Mouse (Mus musculus) heart, adult 2 months (tissue): Measurements from ENCODE around the gene Chd8. TPM values are rescaled to one million over a fixed set of nuclear protein-coding genes. Genes with fewer than 3 reads are reported as not detected.

ENCODE experiments used
- DNase-seq, 2 experiments: peaks; one replicate each; pipeline ENCODE4 v3.0.0; 2021
- H3K27ac ChIP-seq: fragments of 200-600 bp; 2 replicates; pipeline ENCODE4 v1.8.1; 2022
- H3K27me3 ChIP-seq: fragments of 200-500 bp; 2 replicates; pipeline ENCODE4 v1.6.1; 2012; ENCODE audit warnings: mild to moderate bottlenecking, low read length, inconsistent platforms, mixed read lengths; ENCODE audit not compliant: control insufficient read depth, insufficient read depth
- H3K36me3 ChIP-seq: fragments of 200-500 bp; 2 replicates; pipeline ENCODE4 v1.6.1; 2012; ENCODE audit warnings: low read length, inconsistent platforms; ENCODE audit not compliant: control insufficient read depth, insufficient read depth
- H3K4me1 ChIP-seq: fragments of 200-500 bp; 2 replicates; pipeline ENCODE4 v1.6.1; 2011; ENCODE audit warnings: low read length; ENCODE audit not compliant: control insufficient read depth, insufficient read depth
- H3K4me3 ChIP-seq: fragments of 200-600 bp; 2 replicates; pipeline ENCODE4 v1.8.1; 2022
- H3K79me2 ChIP-seq: fragments of 200-500 bp; replicated peaks from 2 replicates; pipeline ENCODE4 v1.6.1; 2012; ENCODE audit warnings: mild to moderate bottlenecking, inconsistent platforms, low read length, moderate library complexity, mixed read lengths; ENCODE audit not compliant: control insufficient read depth, insufficient read depth
- H3K9ac ChIP-seq: fragments of 200-500 bp; 2 replicates; pipeline ENCODE4 v1.6.1; 2012; ENCODE audit warnings: low read depth, mild to moderate bottlenecking, control low read depth, inconsistent platforms, low read length, mixed read lengths
- CTCF ChIP-seq: fragments of 200-600 bp; IDR thresholded peaks from 2 replicates; pipeline ENCODE4 v1.8.1; 2022; ENCODE audit warnings: antibody characterized with exemption, mild to moderate bottlenecking, moderate library complexity
- EP300 ChIP-seq: fragments of 200-500 bp; IDR thresholded peaks from 2 replicates; pipeline ENCODE4 v1.6.1; 2011; ENCODE audit warnings: low read depth, low read length, control low read depth; ENCODE audit not compliant: insufficient read depth
- POLR2A ChIP-seq: fragments of 200-500 bp; IDR thresholded peaks from 2 replicates; pipeline ENCODE4 v1.6.1; 2011; ENCODE audit warnings: mild to moderate bottlenecking, low read depth, low read length, control low read depth; ENCODE audit not compliant: insufficient read depth
- WGBS: fragments of 180-500 bp; shearing (Covaris S2); methylation state at CpG from one replicate; pipeline ENCODE4 v1.1.7; 2018; 5-methylcytosine and 5-hydroxymethylcytosine counted together
- intact Hi-C: fragments of 180-260 bp; cut with DNase I; formaldehyde crosslinking; loops from one replicate; pipeline ENCODE4 v1.15.1; 2025
- polyA plus RNA-seq: library from polyadenylated mRNA; depleted of rRNA; stranded (reverse); fragments of >200 nt; gene quantifications from 2 replicates; pipeline ENCODE4 v1.2.3, GENCODE M21; 2012; rRNA removed
- total RNA-seq, 2 experiments: library from RNA; stranded (reverse); gene quantifications; 2 replicates each; pipeline ENCODE4 v1.2.3; 2021

Gene Chd8
- total and polyA plus RNA-seq, 3 experiments, result 14.3 to 45.2 (median 36.7) TPM

- WGBS, result 33% methylated on average over 7 of the region's 7 CpGs
- intact Hi-C loops, result no loop called here
- H3K4me1 ChIP-seq, result no peaks in the 10 kb centered on the region
- TF ChIP-seq CTCF (no peak), POLR2A (no peak), EP300 (no peak)
- H3K4me3 ChIP-seq, result no peak overlapping the region
- DNase-seq, result no peak
- H3K27ac ChIP-seq, result no peak overlapping the region
- H3K27me3 ChIP-seq, result peaks cover 1% of the 10 kb centered on the region
- no peaks in the 10 kb centered on the region for H3K79me2 ChIP-seq
- no peak overlapping the region for H3K9ac ChIP-seq
- no peaks in the 10 kb centered on the region for H3K36me3 ChIP-seq
These were observed 105.4 kb downstream of the Chd8 start for GRCm38 (mm10) chr14:52152179-52152578.

- DNase-seq, result no peak
- no peaks in the 10 kb centered on the region for H3K79me2 ChIP-seq
- no peak overlapping the region for H3K27ac ChIP-seq
- no peak overlapping the region for H3K9ac ChIP-seq
- intact Hi-C loops, result no loop called here
- no peak overlapping the region for H3K4me3 ChIP-seq
- H3K4me1 ChIP-seq, result no peaks in the 10 kb centered on the region
- 59% methylated on average over 4 of the region's 4 CpGs for WGBS
- H3K27me3 ChIP-seq, result peaks cover 1% of the 10 kb centered on the region
- TF ChIP-seq POLR2A (no peak), EP300 (no peak)
- no peaks in the 10 kb centered on the region for H3K36me3 ChIP-seq
These were observed 107.7 kb downstream of the Chd8 start for GRCm38 (mm10) chr14:52149888-52150287.

Other genes with a start within 250 kb of the Chd8 start
- 1 to 10 TPM; 2.2 to 4.2 TPM for gene Tmem253, start 242.1 kb downstream of the Chd8 start, total RNA-seq
- 2.8 and 3.8 TPM in 2 replicates for gene Tmem253, start 242.1 kb downstream of the Chd8 start, polyA plus RNA-seq
- gene Zfp219, start 237.0 kb downstream of the Chd8 start, total RNA-seq, result 10 to 100 TPM; 26.8 to 30.0 TPM
- 38.6 and 42.0 TPM in 2 replicates for gene Zfp219, start 237.0 kb downstream of the Chd8 start, polyA plus RNA-seq
- gene Olfr221, start 215.3 kb downstream of the Chd8 start, total RNA-seq, result not detected
- not detected in 2 replicates for gene Olfr221, start 215.3 kb downstream of the Chd8 start, polyA plus RNA-seq
- gene Hnrnpc, start 153.8 kb downstream of the Chd8 start, total RNA-seq, result 100 to 1,000 TPM; 137 to 147 TPM
- 70.7 and 140 TPM in 2 replicates for gene Hnrnpc, start 153.8 kb downstream of the Chd8 start, polyA plus RNA-seq
- under 1 TPM; 0.16 to 0.23 TPM for gene Rpgrip1, start 147.1 kb downstream of the Chd8 start, total RNA-seq
- 0.59 and 0.98 TPM in 2 replicates for gene Rpgrip1, start 147.1 kb downstream of the Chd8 start, polyA plus RNA-seq
- 10 to 100 TPM; 23.9 to 24.7 TPM for gene Supt16, start 60.4 kb downstream of the Chd8 start, total RNA-seq
- gene Supt16, start 60.4 kb downstream of the Chd8 start, polyA plus RNA-seq, result 5.3 and 8.8 TPM in 2 replicates
- gene Tox4, start 21.4 kb upstream of the Chd8 start, total RNA-seq, result 10 to 100 TPM; 32.8 to 37.5 TPM
- gene Tox4, start 21.4 kb upstream of the Chd8 start, polyA plus RNA-seq, result 23.3 and 41.1 TPM in 2 replicates
- gene Rab2b, start 21.8 kb upstream of the Chd8 start, total RNA-seq, result 1 to 10 TPM; 4.8 to 5.2 TPM
- gene Rab2b, start 21.8 kb upstream of the Chd8 start, polyA plus RNA-seq, result 6.9 and 10.1 TPM in 2 replicates
- gene Mettl3, start 47.3 kb upstream of the Chd8 start, total RNA-seq, result 10 to 100 TPM; 17.8 to 20.4 TPM
- gene Mettl3, start 47.3 kb upstream of the Chd8 start, polyA plus RNA-seq, result 15.7 and 19.4 TPM in 2 replicates
- 1 to 10 TPM in 1 of 2 experiments, under 1 TPM in 1; 0.98 to 2.0 TPM for gene Sall2, start 71.0 kb upstream of the Chd8 start, total RNA-seq
- 1.6 and 2.3 TPM in 2 replicates for gene Sall2, start 71.0 kb upstream of the Chd8 start, polyA plus RNA-seq
- gene Olfr1513, start 98.6 kb upstream of the Chd8 start, total RNA-seq, result not detected
- not detected in 2 replicates for gene Olfr1513, start 98.6 kb upstream of the Chd8 start, polyA plus RNA-seq
- gene Olfr1512, start 121.4 kb upstream of the Chd8 start, total RNA-seq, result not detected
- not detected in 2 replicates for gene Olfr1512, start 121.4 kb upstream of the Chd8 start, polyA plus RNA-seq
- not detected for gene Olfr1511, start 139.6 kb upstream of the Chd8 start, total RNA-seq
- gene Olfr1511, start 139.6 kb upstream of the Chd8 start, polyA plus RNA-seq, result not detected in 2 replicates
- gene Olfr1510, start 156.6 kb upstream of the Chd8 start, total RNA-seq, result not detected
- not detected in 2 replicates for gene Olfr1510, start 156.6 kb upstream of the Chd8 start, polyA plus RNA-seq
- gene Olfr1509, start 185.2 kb upstream of the Chd8 start, total RNA-seq, result not detected
- not detected in 2 replicates for gene Olfr1509, start 185.2 kb upstream of the Chd8 start, polyA plus RNA-seq
- gene Olfr1508, start 209.7 kb upstream of the Chd8 start, total RNA-seq, result not detected
- not detected in 2 replicates for gene Olfr1508, start 209.7 kb upstream of the Chd8 start, polyA plus RNA-seq
- gene Olfr1507, start 238.0 kb upstream of the Chd8 start, total RNA-seq, result not detected
- gene Olfr1507, start 238.0 kb upstream of the Chd8 start, polyA plus RNA-seq, result not detected in 2 replicates